In genomic region chr15:83088495-83089428, GRCm38 (mm10) we compare ENCODE assay signal across 10 mouse cellular contexts. TPM values are rescaled to one million over a fixed set of nuclear protein-coding genes. Genes with fewer than 3 reads are reported as not detected.
DNase-seq lines count a peak whose midpoint lies in the region; ATAC-seq and TF ChIP-seq lines count a peak whose summit lies in the region.
"Had no signal": no experiment of that assay in that cellular context is flagged by ENCODE, and none has a peak within 500 bp of the region (broad histone marks: within the 10 kb centered on the region; RNA-seq: fewer than 3 reads in every experiment).

No protein-coding gene starts in this region.

- H3K9ac ChIP-seq in kidney, embryonic 15.5 days, result 0 out of 2 replicates have a peak overlapping the region, but pooled peaks have one; percentile 12
- no peak overlapping the region for H3K9ac ChIP-seq in hindbrain, embryonic 15.5 days
- no peak overlapping the region; the same call in 1 of the 2 replicates for H3K9ac ChIP-seq in stomach, postnatal 0 days (ENCODE audit: low read length)

- intact Hi-C loops in gastrocnemius, postnatal 14 days (cut with DNase I; ENCODE audit: low total_unique reads), result no loop called here

- DNase-seq in kidney, adult 8-10 months, result no peak
- DNase-seq in stomach, postnatal 0 days (ENCODE audit: low spot score), result peak; percentile 58
- no peak for DNase-seq in layer of hippocampus, adult 18-20 months (ENCODE audit: low spot score in 2 of 2)
- DNase-seq in gastrocnemius, postnatal 14 days, result no peak
- no peak for DNase-seq in frontal cortex, adult 2 months (ENCODE audit: extremely low spot score in 1 of 2, low spot score in 1 of 2)
- DNase-seq: thymus, adult 18-20 months had no signal

- peaks cover 24% of the 10 kb centered on the region for H3K4me1 ChIP-seq in kidney, embryonic 15.5 days
- H3K4me1 ChIP-seq in hindbrain, embryonic 15.5 days (replicated peaks), result peaks cover 21% of the 10 kb centered on the region
- no peaks in the 10 kb centered on the region for H3K4me1 ChIP-seq in stomach, postnatal 0 days (replicated peaks; ENCODE audit: control insufficient read depth, insufficient read depth)

- H3K4me3 ChIP-seq in kidney, embryonic 15.5 days (replicated peaks), result no peak overlapping the region
- no peak overlapping the region for H3K4me3 ChIP-seq in hindbrain, embryonic 15.5 days
- no peak overlapping the region for H3K4me3 ChIP-seq in stomach, postnatal 0 days (ENCODE audit: low read depth, low read length)
- H3K4me3 ChIP-seq: layer of hippocampus, adult 2 months had no signal

- H3K36me3 ChIP-seq in kidney, embryonic 15.5 days, result no peaks in the 10 kb centered on the region
- no peaks in the 10 kb centered on the region for H3K36me3 ChIP-seq in hindbrain, embryonic 15.5 days
- H3K36me3 ChIP-seq in stomach, postnatal 0 days (ENCODE audit: control insufficient read depth, insufficient read depth, low read length), result no peaks in the 10 kb centered on the region

- H3K4me2 ChIP-seq in kidney, embryonic 15.5 days, result peak overlapping the region; percentile 29
- peak overlapping the region; percentile 29 for H3K4me2 ChIP-seq in hindbrain, embryonic 15.5 days
- H3K4me2 ChIP-seq in stomach, postnatal 0 days (replicated peaks; ENCODE audit: low read depth), result no peak overlapping the region

- WGBS in kidney, embryonic 15.5 days, result 8% methylated on average over 27 of the region's 27 CpGs
- WGBS in hindbrain, embryonic 15.5 days, result 5% methylated on average over 27 of the region's 27 CpGs
- WGBS in stomach, postnatal 0 days, result 21% methylated on average over 27 of the region's 27 CpGs

- no peak overlapping the region for H3K27ac ChIP-seq in kidney, embryonic 15.5 days
- H3K27ac ChIP-seq in hindbrain, embryonic 15.5 days (replicated peaks), result no peak overlapping the region
- no peak overlapping the region for H3K27ac ChIP-seq in stomach, postnatal 0 days (replicated peaks)
- H3K27ac ChIP-seq: layer of hippocampus, adult 2 months had no signal

- no peak for TF ChIP-seq CTCF in stomach, postnatal 0 days (IDR thresholded peaks at IDR 0.05; ENCODE audit: low read depth)

- H3K9me3 ChIP-seq in kidney, embryonic 15.5 days (replicated peaks), result no peaks in the 10 kb centered on the region
- H3K9me3 ChIP-seq in hindbrain, embryonic 15.5 days, result no peaks in the 10 kb centered on the region
- no peaks in the 10 kb centered on the region for H3K9me3 ChIP-seq in stomach, postnatal 0 days (ENCODE audit: control insufficient read depth, low read length)

- H3K27me3 ChIP-seq in kidney, embryonic 15.5 days, result peaks cover 25% of the 10 kb centered on the region
- H3K27me3 ChIP-seq in hindbrain, embryonic 15.5 days, result no peaks in the 10 kb centered on the region
- no peaks in the 10 kb centered on the region for H3K27me3 ChIP-seq in stomach, postnatal 0 days (ENCODE audit: control insufficient read depth, insufficient read depth, low read length)

- ATAC-seq in kidney, embryonic 15.5 days (replicated peaks; ENCODE audit: low FRiP score), result no peak
- peak; percentile 39 for ATAC-seq in hindbrain, embryonic 15.5 days (ENCODE audit: low FRiP score, low read depth)
- peak; percentile 50; the same call in 1 of the 2 replicates for ATAC-seq in megakaryocyte-erythroid progenitor cell, adult 5-6 weeks (replicated peaks; ENCODE audit: low FRiP score, low TSS enrichment, poor library complexity, severe bottlenecking)
- peak; percentile 68 for ATAC-seq in stomach, postnatal 0 days (ENCODE audit: low FRiP score, low TSS enrichment)

- TF ChIP-seq EP300 in stomach, postnatal 0 days (optimal IDR thresholded peaks at IDR 0.05), result no peak

RNA-seq across cellular contexts. Expression of gene Serhl, which starts 0.5 kb away (rescaled TPM):
- polyA plus RNA-seq in kidney, embryonic 15.5 days (2015; fragmentation: Nextera tagmentation; extraction: Ambion mirVana), result 54.1 and 59.4 TPM in 2 replicates
- polyA plus RNA-seq in hindbrain, embryonic 15.5 days (2015; fragmentation: Nextera tagmentation; extraction: Ambion mirVana), result 29.7 and 31.0 TPM in 2 replicates
- 46.0 and 51.6 TPM in 2 replicates for total RNA-seq in megakaryocyte-erythroid progenitor cell, adult 5-6 weeks (2014; fragmentation: Nextera tagmentation)
- 32.0 and 45.4 TPM in 2 replicates for total RNA-seq in megakaryocyte-erythroid progenitor cell, adult 5-6 weeks (2017)
- polyA plus RNA-seq in stomach, postnatal 0 days (2015; fragmentation: Nextera tagmentation; extraction: Ambion mirVana), result 51.5 and 61.6 TPM in 2 replicates
- 10 to 100 TPM in 1 of 2 experiments, 1 to 10 TPM in 1; 8.5 to 10.6 TPM for total RNA-seq in layer of hippocampus, adult 18-20 months (2021)
- total RNA-seq in gastrocnemius, postnatal 14 days (2021), result 10 to 100 TPM; 31.9 to 32.5 TPM
- 14.5 and 15.7 TPM in 2 replicates for polyA plus RNA-seq in frontal cortex, adult 2 months (2012; rRNA removed)

RNA-seq across cellular contexts. Expression of gene Rrp7a, which starts 33.8 kb away (rescaled TPM):
- 61.4 and 74.3 TPM in 2 replicates for polyA plus RNA-seq in kidney, embryonic 15.5 days (2015; fragmentation: Nextera tagmentation; extraction: Ambion mirVana)
- polyA plus RNA-seq in hindbrain, embryonic 15.5 days (2015; fragmentation: Nextera tagmentation; extraction: Ambion mirVana), result 74.7 and 78.9 TPM in 2 replicates
- 30.4 and 53.1 TPM in 2 replicates for total RNA-seq in megakaryocyte-erythroid progenitor cell, adult 5-6 weeks (2014; fragmentation: Nextera tagmentation)
- 107 and 139 TPM in 2 replicates for total RNA-seq in megakaryocyte-erythroid progenitor cell, adult 5-6 weeks (2017)
- polyA plus RNA-seq in stomach, postnatal 0 days (2015; fragmentation: Nextera tagmentation; extraction: Ambion mirVana), result 39.9 and 44.8 TPM in 2 replicates
- total RNA-seq in layer of hippocampus, adult 18-20 months (2021), result 100 to 1,000 TPM; 163 to 164 TPM
- 10 to 100 TPM; 40.2 to 41.2 TPM for total RNA-seq in gastrocnemius, postnatal 14 days (2021)
- polyA plus RNA-seq in frontal cortex, adult 2 months (2012; rRNA removed), result 109 and 111 TPM in 2 replicates

RNA-seq across cellular contexts. Expression of gene Nfam1, which starts 55.7 kb away (rescaled TPM):
- 2.9 and 3.0 TPM in 2 replicates for polyA plus RNA-seq in kidney, embryonic 15.5 days (2015; fragmentation: Nextera tagmentation; extraction: Ambion mirVana)
- 2.1 and 2.7 TPM in 2 replicates for polyA plus RNA-seq in hindbrain, embryonic 15.5 days (2015; fragmentation: Nextera tagmentation; extraction: Ambion mirVana)
- total RNA-seq in megakaryocyte-erythroid progenitor cell, adult 5-6 weeks (2014; fragmentation: Nextera tagmentation), result 3.7 and 4.1 TPM in 2 replicates
- total RNA-seq in megakaryocyte-erythroid progenitor cell, adult 5-6 weeks (2017), result 2.7 and 6.9 TPM in 2 replicates
- polyA plus RNA-seq in stomach, postnatal 0 days (2015; fragmentation: Nextera tagmentation; extraction: Ambion mirVana), result 1.3 and 1.4 TPM in 2 replicates
- 1 to 10 TPM; 2.2 to 2.3 TPM for total RNA-seq in layer of hippocampus, adult 18-20 months (2021)
- 1 to 10 TPM; 1.0 to 1.4 TPM for total RNA-seq in gastrocnemius, postnatal 14 days (2021)
- 2.0 and 2.2 TPM in 2 replicates for polyA plus RNA-seq in frontal cortex, adult 2 months (2012; rRNA removed)
